Mouse (Mus musculus): ENCODE measurements around the gene Samd7.

The Samd7 gene

GRCm38 (mm10) chr3:30754696-30755095 is 8.6 kb downstream of the Samd7 start:
- in situ Hi-C loops (cut with MseI, MboI) = no loop called here

DNA sequence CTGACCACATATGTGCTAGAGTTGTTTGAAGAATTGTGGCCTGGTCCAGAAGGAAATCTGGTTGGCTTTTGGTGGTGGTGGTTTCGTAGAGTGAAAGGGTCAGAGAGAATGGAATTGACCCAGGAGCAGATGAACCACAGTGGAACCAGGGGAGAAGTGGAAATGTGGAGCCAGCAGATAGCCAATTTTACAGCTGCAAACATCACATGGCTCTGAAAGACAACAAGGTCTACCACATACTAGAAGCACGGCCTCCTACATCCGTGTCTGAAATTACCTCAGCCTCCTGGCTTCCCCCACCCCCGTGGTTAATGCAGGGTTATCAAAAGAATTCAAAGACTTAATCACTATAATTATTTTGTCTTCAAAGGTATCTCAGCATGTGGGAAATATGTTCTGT is 18.8 kb downstream of the Samd7 start:
- in situ Hi-C loops (cut with MseI, MboI) = no loop called here

DNA sequence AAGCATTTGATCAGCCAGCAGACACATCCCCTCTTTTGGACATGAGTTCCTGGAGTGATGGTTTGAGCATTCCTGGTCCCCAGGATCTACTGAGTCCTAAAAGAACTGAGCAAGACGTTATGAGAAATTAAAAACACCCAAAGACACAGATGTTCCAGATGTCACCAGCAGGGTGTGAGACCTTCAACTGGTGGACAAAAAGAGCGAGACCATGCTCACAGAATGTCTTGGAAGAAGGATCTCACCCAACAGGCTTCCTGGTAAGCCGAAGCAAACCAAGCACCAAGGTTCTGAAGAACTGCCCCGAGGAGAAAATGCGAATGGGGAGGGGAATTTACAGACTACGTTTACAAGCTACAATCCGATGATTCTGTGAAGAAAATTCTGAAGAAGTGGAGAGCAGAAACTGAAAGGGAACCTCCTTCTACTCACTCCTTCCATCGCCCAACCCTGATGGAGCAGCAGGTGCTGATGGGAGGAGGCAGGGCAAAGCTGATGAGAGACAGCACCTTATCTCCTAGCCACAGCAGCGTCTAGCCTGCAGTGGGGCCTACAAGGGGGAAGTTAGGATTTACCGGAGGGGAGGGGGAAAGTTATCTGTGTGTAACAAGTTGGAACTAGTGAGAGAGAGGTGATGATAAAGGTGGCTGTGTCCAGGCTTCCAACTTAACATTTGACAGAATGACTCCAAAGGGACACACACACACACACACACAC is 19.4 kb downstream of the Samd7 start:
- in situ Hi-C loops (cut with MseI, MboI) = no loop called here

DNA sequence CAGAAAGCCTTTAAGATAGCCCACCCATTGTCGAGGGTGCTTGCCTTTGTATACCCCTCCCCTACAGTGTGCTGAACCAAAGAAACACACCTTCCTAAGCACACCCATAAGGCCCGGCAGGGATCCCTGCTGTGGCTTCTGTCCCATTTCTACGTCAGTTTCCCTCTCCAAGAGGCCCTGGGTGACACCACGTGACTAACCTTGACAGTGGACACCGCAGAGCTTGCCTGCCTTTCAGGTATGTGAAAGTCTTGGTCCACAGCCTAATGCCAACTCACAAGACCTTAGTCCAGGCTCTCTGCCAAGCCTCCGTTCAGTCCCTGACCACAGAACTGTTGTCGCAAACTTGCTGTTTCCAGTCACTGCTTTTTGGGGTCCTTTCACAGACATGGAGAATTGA is 20.1 kb downstream of the Samd7 start:
- in situ Hi-C loops (cut with MseI, MboI) = no loop called here

GRCm38 (mm10) chr3:30767271-30767670 is 21.2 kb downstream of the Samd7 start:
- in situ Hi-C loops (cut with MseI, MboI) = no loop called here

DNA sequence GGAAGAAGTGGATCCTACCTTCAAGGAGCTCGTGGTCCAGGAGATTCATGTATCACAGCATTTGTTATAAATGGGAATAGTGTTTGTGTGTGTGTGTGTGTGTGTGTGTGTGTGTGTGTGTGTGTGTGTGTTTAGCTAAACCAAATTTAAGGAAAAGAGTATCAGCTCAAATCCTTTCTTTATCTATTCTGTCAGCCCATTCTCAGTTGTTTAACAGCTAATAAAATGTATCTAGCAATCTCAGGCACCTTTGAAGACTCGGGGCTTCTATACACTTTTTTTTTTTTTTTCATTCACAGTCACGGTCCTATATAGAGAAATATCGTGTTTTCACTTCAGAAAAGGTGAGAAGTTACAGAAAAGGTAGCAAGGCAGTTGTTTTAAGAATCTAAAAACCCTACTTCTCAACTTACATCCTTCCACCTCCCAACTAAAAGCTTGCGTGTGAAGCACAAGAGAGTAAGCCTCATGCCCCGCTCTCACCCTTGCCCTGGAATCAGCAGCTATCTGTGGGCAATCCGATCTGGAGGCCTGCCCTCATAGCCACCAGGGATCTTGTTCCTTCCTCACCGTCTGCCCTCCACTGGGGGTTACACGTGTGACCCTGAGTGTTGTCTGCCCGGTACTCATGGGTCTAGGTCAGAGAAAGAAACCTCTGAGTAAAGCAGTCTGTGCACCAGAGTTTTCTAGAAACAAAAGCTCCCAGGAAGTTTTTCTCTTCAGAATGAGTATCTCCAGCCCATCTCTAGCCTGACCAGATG is 23.8 kb downstream of the Samd7 start:
- in situ Hi-C loops (cut with MseI, MboI) = no loop called here

DNA sequence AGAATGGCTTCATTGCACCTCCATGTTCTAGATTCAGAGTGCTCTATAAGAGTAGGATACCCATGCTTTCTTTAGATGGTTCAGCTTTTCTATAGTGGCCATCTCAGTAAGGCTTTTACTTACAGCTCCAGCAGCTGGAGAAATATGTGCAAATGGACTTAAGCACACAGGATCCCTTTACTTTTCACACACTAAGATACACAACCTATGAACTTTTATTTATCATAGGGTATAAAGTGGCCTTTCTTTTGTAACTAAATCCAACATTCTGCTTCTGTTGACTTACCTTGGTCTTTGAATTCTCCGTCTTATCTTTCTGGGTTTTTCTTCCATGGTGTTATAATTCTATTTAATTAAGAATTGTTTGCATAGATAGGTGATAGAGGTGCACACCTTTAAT is 25.5 kb downstream of the Samd7 start:
- in situ Hi-C loops (cut with MseI, MboI) = no loop called here

DNA sequence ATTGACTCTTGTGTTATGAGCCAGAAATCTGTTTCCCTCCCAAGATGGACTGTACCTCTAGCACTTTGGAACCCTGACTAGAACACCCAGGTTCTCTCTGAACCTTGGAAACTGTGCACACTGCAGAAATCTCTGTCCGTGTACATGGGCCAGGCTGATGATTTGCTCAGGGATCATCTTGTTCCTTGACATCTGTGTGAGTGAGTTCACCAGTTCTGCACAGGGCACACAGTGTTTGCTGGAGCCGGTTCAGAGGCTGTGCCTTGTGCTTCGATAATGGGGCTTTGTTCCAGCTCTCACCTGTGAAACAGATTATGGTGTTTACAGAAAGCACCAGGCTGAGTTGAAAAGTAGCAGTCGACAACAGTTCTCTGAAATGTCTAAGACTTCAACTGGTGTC is 26.5 kb downstream of the Samd7 start:
- in situ Hi-C loops (cut with MseI, MboI) = no loop called here

DNA sequence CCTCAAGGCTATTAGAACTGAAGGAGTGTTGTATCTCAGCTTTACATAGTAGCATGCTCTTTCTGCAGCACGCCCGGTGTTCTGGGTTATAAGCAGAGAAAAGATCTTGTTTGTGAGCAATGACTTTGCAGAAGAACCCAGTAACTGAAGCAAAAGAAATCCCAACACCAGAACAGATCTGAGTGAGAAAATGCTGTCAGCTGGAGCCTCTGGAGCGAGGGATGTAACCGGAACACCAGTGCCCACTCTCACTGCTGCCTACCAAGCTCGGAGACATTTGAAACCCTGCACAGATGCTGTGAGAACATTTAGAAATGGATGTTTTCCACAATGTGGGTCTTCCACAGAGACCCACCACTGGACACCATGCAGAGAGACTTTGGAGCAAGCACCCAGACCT is 28.6 kb downstream of the Samd7 start:
- in situ Hi-C loops (cut with MseI, MboI) = no loop called here

DNA sequence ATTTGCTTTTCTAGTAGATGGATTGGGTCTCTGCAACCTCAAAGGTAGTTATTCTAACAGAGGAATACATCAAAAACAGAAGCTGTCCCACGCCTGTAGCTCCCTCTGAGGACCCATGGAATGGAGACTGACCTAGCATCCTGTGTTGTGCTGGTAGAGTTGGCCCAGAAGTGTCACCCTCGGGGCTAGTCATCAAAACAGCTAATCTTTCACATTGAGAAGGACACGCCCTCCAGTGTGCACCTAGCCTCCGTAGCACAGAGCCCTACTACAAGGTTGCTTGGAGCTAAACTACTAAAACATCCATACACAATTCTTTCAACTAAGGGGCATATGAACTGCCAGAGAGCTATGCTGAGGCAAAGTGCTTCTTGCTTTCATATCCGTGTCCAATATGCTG is 31.9 kb downstream of the Samd7 start:
- in situ Hi-C loops (cut with MseI, MboI) = no loop called here

DNA sequence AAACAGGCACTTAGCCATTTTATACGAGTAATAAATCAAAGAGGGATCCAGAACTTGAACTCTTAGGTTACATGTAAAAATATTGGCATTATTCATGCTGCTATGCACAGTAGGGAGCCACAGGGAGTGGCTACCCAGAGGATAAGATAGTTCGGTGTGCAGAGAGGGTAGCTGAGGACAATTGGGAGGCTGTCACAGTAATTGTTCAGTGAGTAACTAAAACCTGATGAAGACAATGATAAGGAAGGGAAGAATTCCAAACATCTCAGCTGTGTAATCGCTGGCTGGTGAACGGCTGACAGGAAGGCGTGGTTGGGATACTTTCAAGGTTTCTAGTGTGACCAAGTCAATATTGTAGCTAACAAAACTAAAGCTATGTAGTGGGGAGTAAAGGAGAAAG is 42.4 kb downstream of the Samd7 start:
- in situ Hi-C loops (cut with MseI, MboI) = no loop called here

GRCm38 (mm10) chr3:30792737-30793402 is 46.8 kb downstream of the Samd7 start, which contains the start of gene Sec62:
TSS of gene Sec62 (plus strand) at chr3:30792875.
- in situ Hi-C loops (cut with MseI, MboI) = no loop called here

- in situ Hi-C loops (cut with MseI, MboI) = no loop called here
Measured at GRCm38 (mm10) chr3:30793403-30794221, 47.5 kb downstream of the Samd7 start.

DNA sequence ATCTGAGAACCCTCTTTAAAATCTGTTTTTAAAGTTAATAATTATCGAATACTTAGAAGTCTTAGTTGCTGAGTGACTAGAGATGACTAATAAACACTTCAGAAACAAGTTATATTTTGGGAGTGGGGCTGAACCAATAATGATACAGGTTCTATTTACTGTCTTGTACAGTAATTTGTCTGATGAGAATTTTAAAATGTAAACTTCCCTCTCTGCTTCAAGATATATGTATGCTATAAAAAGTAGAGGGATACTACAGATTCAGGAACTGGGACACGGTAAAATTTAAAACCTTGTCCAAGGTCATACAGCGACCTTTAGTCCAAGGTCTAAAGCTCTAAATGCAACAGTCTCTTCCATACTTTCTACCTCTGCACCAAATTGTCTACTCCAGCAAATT is 56.1 kb downstream of the Samd7 start:
- in situ Hi-C loops (cut with MseI, MboI) = no loop called here

GRCm38 (mm10) chr3:30812881-30813280 is 66.8 kb downstream of the Samd7 start:
- in situ Hi-C loops (cut with MseI, MboI) = no loop called here

Measured in mouse trophoblast stem cell (cell line).